Mouse (Mus musculus) spleen, postnatal 4 days (tissue): ENCODE results near the gene Tmem131.

Experiments
- DNase-seq, 2 experiments: peaks; one replicate each; pipeline ENCODE4 v3.0.0; 2022; ENCODE audit warnings: low spot score in 2 of 2

Tmem131 gene

DNA sequence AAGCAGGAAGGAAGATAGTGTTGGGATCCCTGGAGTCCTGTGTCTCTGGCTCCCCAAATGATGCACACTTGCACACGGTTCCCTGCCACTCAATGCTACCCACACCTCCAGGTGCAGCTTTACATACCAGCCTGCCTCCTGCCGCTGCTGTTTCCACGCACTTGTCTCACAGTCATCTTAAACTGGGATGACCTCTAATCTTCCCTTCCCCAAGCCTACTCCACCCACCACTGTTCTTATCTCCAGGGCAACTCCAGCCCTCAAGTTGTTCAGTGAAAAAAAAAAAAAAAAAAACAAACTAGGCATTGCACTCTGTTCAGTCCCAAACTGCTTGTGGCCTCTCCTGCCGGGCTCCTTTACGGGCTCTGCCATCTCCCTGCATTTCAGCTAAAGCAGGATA is at the start of gene Tmem131:
Gene Tmem131, minus strand, starts transcription at position 14 of the 400 bp plus-strand sequence.
- DNase-seq, result no peak

GRCm38 (mm10) chr1:36988561-36988960 is 45.1 kb upstream of the Tmem131 start:
- DNase-seq, result no peak

DNA sequence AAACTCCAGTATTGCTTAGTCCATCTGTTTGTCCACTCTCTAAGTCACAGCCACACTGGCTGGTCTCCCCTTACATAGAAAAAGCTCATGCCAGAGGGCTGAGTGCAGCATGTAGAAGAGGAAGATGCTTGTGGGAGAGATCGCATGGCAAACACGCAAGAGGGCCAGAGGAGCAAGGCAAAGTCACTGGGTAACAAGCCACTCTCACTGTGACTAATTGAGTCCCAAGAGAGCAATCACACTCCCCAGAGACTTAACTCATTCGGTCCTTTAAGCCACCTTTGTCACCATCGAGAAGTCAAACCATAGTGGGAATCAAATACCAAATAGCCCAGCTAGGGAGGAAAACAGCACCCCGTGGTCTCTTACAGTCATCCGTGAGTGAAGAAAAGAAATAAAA is 44.7 kb upstream of the Tmem131 start:
- no peak for DNase-seq

- DNase-seq, result peak in 1 of 2 experiments; percentile 26
These were observed 44.0 kb upstream of the Tmem131 start for GRCm38 (mm10) chr1:36987172-36988148.

DNA sequence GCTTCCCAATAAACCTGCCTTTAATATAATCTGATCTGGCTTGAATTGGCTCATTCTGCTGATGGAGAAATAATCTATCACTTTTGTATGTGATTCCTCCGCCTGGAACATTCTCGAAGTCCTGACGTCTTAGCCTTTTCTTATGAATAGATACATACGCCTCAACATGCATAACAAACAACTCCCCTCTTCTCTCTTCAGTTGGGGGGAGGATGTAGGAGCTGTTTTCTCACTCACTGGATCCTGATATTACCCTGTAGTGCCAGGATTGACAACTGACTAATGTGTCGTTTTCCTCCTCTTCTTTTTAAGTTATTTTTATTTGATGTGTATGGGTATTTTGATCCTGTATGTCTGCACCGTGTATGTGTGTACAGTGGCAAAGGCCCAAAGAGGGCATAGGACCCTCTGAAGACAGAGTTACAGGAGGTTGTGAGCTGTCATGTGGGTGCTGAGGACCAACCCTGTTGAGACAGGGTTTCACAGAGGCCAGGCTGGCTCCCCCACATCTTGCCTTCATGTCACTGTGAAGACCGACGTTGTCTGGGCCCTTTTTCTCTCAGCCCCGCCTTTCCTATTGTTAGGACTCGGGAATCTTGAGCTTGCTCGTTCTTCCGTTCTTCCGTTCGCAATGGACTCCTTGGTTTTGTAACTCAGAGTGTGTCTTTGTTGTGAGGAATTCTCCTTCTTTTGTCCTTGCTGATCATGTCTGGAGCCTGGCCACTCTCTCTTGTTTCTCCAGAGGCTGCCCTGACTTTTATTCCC is 43.1 kb upstream of the Tmem131 start:
- DNase-seq, result no peak

DNA sequence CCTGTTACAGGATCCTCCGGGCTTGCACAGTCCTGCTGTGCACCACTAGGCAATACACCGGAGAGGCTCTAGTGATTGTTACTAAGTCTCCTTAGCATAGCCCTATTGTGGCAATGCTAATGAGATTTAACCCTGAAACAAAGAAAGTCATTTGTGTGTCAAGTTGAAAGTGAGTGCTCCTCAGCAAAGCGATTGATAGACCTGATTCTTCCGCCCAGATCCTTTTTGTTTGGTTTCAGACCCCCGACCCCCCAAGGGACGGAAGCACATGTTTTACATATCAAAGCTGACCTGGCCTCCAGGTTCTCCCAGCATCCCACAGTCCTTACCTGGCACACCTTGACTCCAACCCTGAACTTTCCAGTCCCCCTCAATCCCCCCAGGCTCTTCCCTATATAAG is 42.4 kb upstream of the Tmem131 start:
- no peak for DNase-seq

DNA sequence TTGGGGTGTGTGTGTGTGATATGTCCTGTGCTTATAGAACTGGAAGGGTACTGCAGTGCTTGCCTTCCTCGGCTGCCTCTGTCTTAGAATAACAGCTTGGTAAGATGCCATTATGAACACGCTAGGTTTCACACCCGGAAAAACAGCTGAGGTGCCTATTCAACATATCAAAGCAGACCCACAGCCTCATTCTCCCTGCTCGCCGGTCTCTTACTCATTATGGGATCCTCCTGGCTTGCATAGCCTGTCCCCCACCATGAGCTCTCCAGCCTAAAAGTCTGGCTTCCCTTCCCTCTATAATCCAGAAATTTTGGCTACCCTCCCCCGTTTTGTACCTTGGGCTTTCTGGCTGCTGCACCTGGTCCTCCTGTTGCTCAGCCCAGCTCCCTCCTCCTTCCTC is 40.9 kb upstream of the Tmem131 start:
- no peak for DNase-seq

- no peak for DNase-seq
These were observed 40.3 kb upstream of the Tmem131 start for GRCm38 (mm10) chr1:36983754-36984153.

- no peak for DNase-seq
These were observed 38.9 kb upstream of the Tmem131 start for GRCm38 (mm10) chr1:36982191-36982961.

GRCm38 (mm10) chr1:36976770-36977169 is 33.3 kb upstream of the Tmem131 start:
- no peak for DNase-seq

DNA sequence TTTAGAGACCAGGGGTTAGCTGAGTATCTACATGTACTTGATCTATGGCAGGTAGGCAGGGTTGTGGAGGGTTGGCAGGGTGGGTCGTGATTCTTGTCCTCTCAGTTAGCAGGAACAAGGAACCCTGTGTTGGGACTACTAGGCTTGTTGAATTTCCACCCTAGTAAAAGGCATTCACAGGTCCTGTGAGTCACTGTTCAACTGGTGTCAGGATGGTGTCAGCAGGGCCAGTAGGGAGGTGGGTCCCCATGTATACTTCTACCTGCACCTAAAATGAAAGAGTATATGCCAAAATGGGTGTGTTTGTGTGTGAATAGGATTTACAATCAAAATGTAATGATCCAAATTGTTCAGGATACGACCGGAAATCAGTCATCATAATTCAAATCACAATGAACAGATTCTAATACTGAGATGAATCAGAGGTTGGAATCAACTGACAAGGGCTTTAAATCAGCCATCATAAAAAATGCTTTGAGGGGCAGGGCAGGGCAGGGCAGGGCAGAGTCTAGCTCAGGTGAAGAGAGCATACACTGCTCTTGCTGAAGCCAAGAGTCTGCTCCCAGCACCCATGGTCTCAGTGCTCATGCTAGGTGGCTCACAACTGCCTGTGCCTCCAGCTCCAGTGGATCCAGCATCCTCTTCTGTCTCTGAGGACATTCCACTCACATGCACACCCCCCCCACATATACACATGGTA is 27.6 kb upstream of the Tmem131 start:
- DNase-seq, result no peak

GRCm38 (mm10) chr1:36965831-36966230 is 22.4 kb upstream of the Tmem131 start:
- no peak for DNase-seq

DNA sequence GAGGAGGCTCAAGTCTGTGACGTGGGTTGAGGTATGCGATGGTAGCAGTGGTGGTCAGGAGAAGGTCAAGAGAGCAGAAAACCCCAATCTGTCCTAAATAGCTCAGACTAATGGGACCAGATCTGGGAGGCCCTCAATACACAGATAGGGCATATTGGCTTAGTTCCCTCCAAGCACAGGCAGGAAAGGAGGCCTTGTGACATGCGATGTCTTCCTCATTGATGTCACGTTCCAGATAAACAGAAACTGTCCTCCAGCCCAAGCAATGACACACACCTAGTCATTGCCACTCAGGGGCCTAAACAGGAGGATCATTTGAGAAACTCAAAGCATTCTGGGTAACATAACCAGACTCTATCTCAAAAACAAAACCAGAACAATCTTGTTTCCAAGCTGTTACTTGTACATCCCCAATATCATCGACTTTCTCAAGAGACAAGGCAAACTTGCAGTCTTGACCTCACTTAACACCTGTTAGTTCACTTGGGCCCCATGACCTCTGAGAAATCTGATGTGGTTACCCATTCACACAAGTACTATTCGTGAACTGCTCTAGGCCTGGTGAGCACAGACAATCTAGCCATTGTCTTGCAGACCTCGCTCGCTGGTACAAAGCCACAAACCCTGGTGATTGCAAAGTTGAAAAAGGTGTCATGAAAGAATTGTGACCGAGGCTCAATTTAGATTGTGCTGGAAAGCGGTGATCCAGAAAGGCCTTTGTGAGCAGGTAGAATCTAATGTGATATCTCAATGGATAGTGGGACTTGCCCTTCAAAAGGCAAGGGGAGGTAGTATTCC is 19.1 kb upstream of the Tmem131 start:
- no peak for DNase-seq

DNA sequence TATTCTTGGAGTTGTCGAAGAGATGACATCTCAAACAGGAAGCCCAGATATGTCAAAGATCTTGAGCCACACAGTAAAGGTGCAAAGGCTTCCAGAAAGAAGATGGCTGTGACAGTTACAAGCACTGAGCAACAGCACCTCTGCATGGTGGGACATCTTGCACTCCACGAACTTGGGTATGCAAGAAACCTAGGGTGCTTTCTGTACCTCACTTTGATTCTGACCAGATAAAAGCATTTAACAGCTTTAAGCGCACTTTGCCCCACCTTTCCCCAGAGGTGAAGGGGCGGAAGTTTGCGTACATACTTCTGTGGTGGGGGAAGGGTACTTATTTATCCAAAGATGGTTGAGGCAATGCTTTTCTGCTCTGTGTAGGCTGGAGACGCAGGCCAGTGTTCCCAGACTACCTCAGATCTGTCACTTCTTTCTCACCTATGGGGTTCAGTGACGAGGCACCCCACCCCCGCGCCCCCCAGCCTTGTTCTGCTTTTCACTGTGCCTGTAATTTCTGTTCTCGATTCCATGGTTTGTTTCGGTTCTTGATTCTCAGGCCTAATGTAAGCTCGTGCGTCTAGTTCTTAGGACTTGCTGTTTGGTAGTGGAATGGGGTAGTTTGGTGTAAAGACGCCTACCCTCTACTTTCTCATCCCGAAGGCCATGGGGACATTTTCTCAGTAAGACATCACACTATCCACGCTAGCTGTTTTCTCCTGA is 17.2 kb upstream of the Tmem131 start:
- DNase-seq, result peak; percentile 28 to 71

DNA sequence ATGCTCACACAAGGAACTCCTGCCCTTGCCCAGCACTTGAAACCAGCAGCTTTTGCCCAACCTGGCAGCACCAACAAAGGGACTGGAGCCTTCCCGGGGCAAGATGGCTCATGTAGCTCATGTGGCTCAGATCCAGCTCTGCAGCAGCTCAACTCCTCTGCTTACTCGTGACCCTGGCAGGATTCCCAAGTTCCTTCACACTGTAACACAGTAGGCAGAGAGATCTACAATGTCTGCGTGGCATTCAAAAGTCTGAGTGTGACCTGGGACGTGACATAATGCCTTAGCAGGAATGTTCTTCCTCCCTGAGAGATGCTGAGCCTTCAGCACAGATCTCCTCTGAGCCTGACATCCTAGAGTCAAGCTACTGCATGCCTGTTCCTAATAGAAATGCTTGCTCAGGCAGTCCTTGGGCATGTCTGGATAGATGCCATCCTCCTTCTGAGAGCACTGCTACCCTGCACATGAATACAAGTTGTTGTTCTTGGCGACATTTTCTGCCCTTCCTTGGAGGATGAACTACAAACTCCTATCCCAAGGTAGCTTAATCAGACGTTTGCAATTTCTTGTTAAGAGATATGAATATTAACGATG is 6.2 kb upstream of the Tmem131 start:
- no peak for DNase-seq

- DNase-seq, result peak in 1 of 2 experiments; percentile 15
These were observed 4.0 kb upstream of the Tmem131 start for GRCm38 (mm10) chr1:36947448-36947847.

- no peak for DNase-seq
These were observed 3.1 kb downstream of the Tmem131 start for GRCm38 (mm10) chr1:36940381-36940762.

GRCm38 (mm10) chr1:36939506-36940380 is 3.7 kb downstream of the Tmem131 start:
- peak; percentile 92 to 96 for DNase-seq
